In the genomic region with DNA sequence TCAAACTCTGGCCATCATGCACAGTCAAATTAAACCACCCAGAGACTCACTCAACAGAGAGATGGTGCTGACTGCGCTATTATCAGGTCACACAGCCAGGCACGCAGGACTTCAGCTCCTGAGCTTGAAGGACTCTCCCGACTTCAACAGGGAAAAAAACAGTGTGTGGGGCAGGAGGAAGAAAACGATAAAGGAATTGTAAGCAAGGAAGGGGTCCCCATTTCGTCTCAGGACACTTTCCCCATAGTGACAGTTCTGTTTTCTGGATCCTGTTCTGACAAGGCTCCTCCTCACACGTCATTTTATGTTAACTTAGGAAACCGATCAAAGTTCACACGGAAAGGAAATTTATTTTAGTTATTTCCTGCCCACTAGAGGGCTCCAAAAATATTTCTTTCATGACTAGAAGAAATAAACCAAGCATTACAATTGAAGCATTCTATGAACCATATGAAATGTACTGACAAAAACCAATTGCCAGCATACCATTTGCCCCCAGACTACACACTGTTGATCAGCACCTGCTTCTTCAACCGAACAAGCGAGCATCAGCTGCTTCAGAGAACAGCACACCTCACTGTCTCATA, we compare ENCODE assay signal across 9 mouse cellular contexts. TPM values are rescaled to one million over a fixed set of nuclear protein-coding genes. Genes with fewer than 3 reads are reported as not detected.
DNase-seq lines count a peak whose midpoint lies in the region; ATAC-seq and TF ChIP-seq lines count a peak whose summit lies in the region.
"Had no signal": no experiment of that assay in that cellular context is flagged by ENCODE, and none has a peak within 500 bp of the region (broad histone marks: within the 10 kb centered on the region; RNA-seq: fewer than 3 reads in every experiment).

No protein-coding gene starts in this region.

- H3K4me1 ChIP-seq in hindbrain, embryonic 11.5 days (replicated peaks; ENCODE audit: control insufficient read depth, insufficient read depth, low read length): peaks cover 7% of the 10 kb centered on the region
- H3K4me1 ChIP-seq in hindbrain, embryonic 10.5 days (replicated peaks): peaks cover 50% of the 10 kb centered on the region
- peaks cover 11 to 19% of the 10 kb centered on the region in 2 experiments for H3K4me1 ChIP-seq in ES-E14 (ENCODE audit: control insufficient read depth in 2 of 2, insufficient read depth in 2 of 2, low read length in 2 of 2, poor library complexity in 1 of 2)
- peaks cover 14 to 41% of the 10 kb centered on the region in 2 experiments for H3K4me1 ChIP-seq in heart, embryonic 14.5 days (ENCODE audit: control insufficient read depth in 2 of 2, insufficient read depth in 2 of 2, low read length in 2 of 2)

- H3K9ac ChIP-seq in hindbrain, embryonic 11.5 days (ENCODE audit: low read depth, low read length): no peak overlapping the region
- peak overlapping the region; percentile 4; the same call in 1 of the 2 replicates for H3K9ac ChIP-seq in ES-E14 (ENCODE audit: insufficient read depth, low read depth, low read length, poor library complexity, severe bottlenecking)
- 0 out of 2 replicates have a peak overlapping the region, but pooled peaks have one; percentile 2 for H3K9ac ChIP-seq in heart, embryonic 14.5 days (ENCODE audit: low read length)
- H3K9ac ChIP-seq: midbrain, embryonic 12.5 days had no signal

- H3K9me3 ChIP-seq in hindbrain, embryonic 11.5 days (ENCODE audit: control insufficient read depth, low read length): no peaks in the 10 kb centered on the region
- no peaks in the 10 kb centered on the region for H3K9me3 ChIP-seq in hindbrain, embryonic 10.5 days
- no peaks in the 10 kb centered on the region for H3K9me3 ChIP-seq in ES-E14 (ENCODE audit: control insufficient read depth, insufficient read depth, low read depth, low read length)
- no peaks in the 10 kb centered on the region for H3K9me3 ChIP-seq in heart, embryonic 14.5 days (ENCODE audit: control insufficient read depth, low read length)
- H3K9me3 ChIP-seq: midbrain, embryonic 12.5 days had no signal

- H3K36me3 ChIP-seq in hindbrain, embryonic 11.5 days (ENCODE audit: control insufficient read depth, insufficient read depth, low read length): no peaks in the 10 kb centered on the region
- H3K36me3 ChIP-seq in hindbrain, embryonic 10.5 days: no peaks in the 10 kb centered on the region
- H3K36me3 ChIP-seq in ES-E14 (ENCODE audit: control insufficient read depth, insufficient read depth, low read length, poor library complexity, severe bottlenecking): no peaks in the 10 kb centered on the region
- H3K36me3 ChIP-seq in heart, embryonic 14.5 days (ENCODE audit: control insufficient read depth, insufficient read depth, low read length): no peaks in the 10 kb centered on the region
- H3K36me3 ChIP-seq: midbrain, embryonic 12.5 days had no signal

- no peak overlapping the region for H3K27ac ChIP-seq in hindbrain, embryonic 11.5 days (ENCODE audit: low read depth, low read length)
- H3K27ac ChIP-seq in hindbrain, embryonic 10.5 days: no peak overlapping the region
- H3K27ac ChIP-seq in ES-E14 (ENCODE audit: insufficient read depth, low read depth, low read length, poor library complexity, severe bottlenecking): no peak overlapping the region
- no peak overlapping the region for H3K27ac ChIP-seq in heart, embryonic 14.5 days (replicated peaks in 1 of 2; ENCODE audit: control insufficient read depth in 1 of 2, insufficient read depth in 1 of 2, low read depth in 2 of 2, low read length in 2 of 2)
- H3K27ac ChIP-seq: midbrain, embryonic 12.5 days had no signal

- peak; percentile 39 for DNase-seq in hindbrain, embryonic 11.5 days (ENCODE audit: low spot score)
- DNase-seq in hindbrain, embryonic 10.5 days (ENCODE audit: low spot score): no peak
- no peak for DNase-seq in ES-E14 (ENCODE audit: low read depth, low spot score)
- DNase-seq in lung, postnatal 25 days (ENCODE audit: low spot score): peak; percentile 70
- DNase-seq in frontal cortex, postnatal 10 days (ENCODE audit: low spot score in 2 of 2): no peak
- no peak for DNase-seq in right cerebral cortex, postnatal 10 days (ENCODE audit: low spot score in 2 of 2)
- DNase-seq in right cerebral cortex, postnatal 36 days (ENCODE audit: low spot score in 2 of 2): no peak

- 53% methylated on average over 10 of the region's 10 CpGs for WGBS in hindbrain, embryonic 11.5 days
- 54% methylated on average over 10 of the region's 10 CpGs for WGBS in hindbrain, embryonic 10.5 days
- WGBS in heart, embryonic 14.5 days: 24% methylated on average over 10 of the region's 10 CpGs

- no peaks in the 10 kb centered on the region for H3K27me3 ChIP-seq in hindbrain, embryonic 11.5 days (ENCODE audit: control insufficient read depth, insufficient read depth, low read length)
- no peaks in the 10 kb centered on the region for H3K27me3 ChIP-seq in hindbrain, embryonic 10.5 days (ENCODE audit: insufficient read depth, poor library complexity, severe bottlenecking)
- H3K27me3 ChIP-seq in heart, embryonic 14.5 days (ENCODE audit: control insufficient read depth, insufficient read depth, low read length): no peaks in the 10 kb centered on the region
- H3K27me3 ChIP-seq: midbrain, embryonic 12.5 days had no signal

- in situ Hi-C loops in ES-E14 (cut with MboI; ENCODE audit: low sequenced_read_pairs in 2 of 2, unreplicated experiment in 2 of 2): no loop called here

- H3K4me3 ChIP-seq in hindbrain, embryonic 11.5 days (ENCODE audit: low read depth, low read length): no peak overlapping the region
- H3K4me3 ChIP-seq in hindbrain, embryonic 10.5 days: no peak overlapping the region
- no peak overlapping the region for H3K4me3 ChIP-seq in ES-E14 (ENCODE audit: insufficient read depth in 1 of 2, low read depth in 1 of 2, low read length in 2 of 2, poor library complexity in 1 of 2, severe bottlenecking in 1 of 2)
- no peak overlapping the region for H3K4me3 ChIP-seq in heart, embryonic 14.5 days (ENCODE audit: control insufficient read depth in 1 of 2, insufficient read depth in 1 of 2, low read depth in 1 of 2, low read length in 2 of 2)
- H3K4me3 ChIP-seq: midbrain, embryonic 12.5 days had no signal

- ATAC-seq in hindbrain, embryonic 11.5 days (ENCODE audit: low FRiP score): no peak
- no peak for ATAC-seq in heart, embryonic 14.5 days (ENCODE audit: insufficient number of reproducible peaks, insufficient read depth, low FRiP score, low read depth)

- no peak overlapping the region for H3K4me2 ChIP-seq in hindbrain, embryonic 11.5 days (replicated peaks; ENCODE audit: low read depth, low read length)
- H3K4me2 ChIP-seq in heart, embryonic 14.5 days (ENCODE audit: low read length): 0 out of 2 replicates have a peak overlapping the region, but pooled peaks have one; percentile 23
- H3K4me2 ChIP-seq: midbrain, embryonic 12.5 days had no signal

TF ChIP-seq in ES-E14, 5 proteins besides CTCF, POLR2A, EP300 and RAD21:
- no peak for TF ChIP-seq CHD2 (IDR thresholded peaks at IDR 0.05; ENCODE audit: low read depth, low read length)
- TF ChIP-seq HCFC1 (IDR thresholded peaks at IDR 0.05; ENCODE audit: borderline replicate concordance, insufficient read depth, low read length): no peak

RNA-seq across cellular contexts. Expression of a gene that starts 4.6 kb away (rescaled TPM):
- polyA plus RNA-seq in hindbrain, embryonic 11.5 days (2014; fragmentation: Nextera tagmentation; extraction: Ambion mirVana): 76.6 and 82.7 TPM in 2 replicates
- 60.8 and 71.8 TPM in 2 replicates for polyA plus RNA-seq in hindbrain, embryonic 10.5 days (2016; fragmentation: Nextera tagmentation; extraction: Ambion mirVana)
- 75.0 and 92.5 TPM in 2 replicates for total RNA-seq in ES-E14 (2012; rRNA removed)
- polyA plus RNA-seq in heart, embryonic 14.5 days (2014; fragmentation: Nextera tagmentation; extraction: Ambion mirVana): 80.2 and 81.3 TPM in 2 replicates

Comparison
In these comparisons a context has a peak if more than half of its experiments do, and no peak if none do; other contexts are left out.
1. DNase-seq: peak in hindbrain, embryonic 11.5 days (single experiment) and lung, postnatal 25 days (single experiment); none in hindbrain, embryonic 10.5 days (single experiment), ES-E14 (single experiment), frontal cortex, postnatal 10 days (0 of 2), right cerebral cortex, postnatal 10 days (0 of 2) and right cerebral cortex, postnatal 36 days (0 of 2).